Mouse (Mus musculus): ENCODE measurements at regions not wholly inside any gene's neighbourhood (a gene's known extent, or its start where the extent isn't known, plus 50 kb on each side); places are given as distances from the start of the nearest gene placed in this dataset.
A peak's percentile ranks its signal among the peaks of the same experiment; 100 is the strongest.

DNA sequence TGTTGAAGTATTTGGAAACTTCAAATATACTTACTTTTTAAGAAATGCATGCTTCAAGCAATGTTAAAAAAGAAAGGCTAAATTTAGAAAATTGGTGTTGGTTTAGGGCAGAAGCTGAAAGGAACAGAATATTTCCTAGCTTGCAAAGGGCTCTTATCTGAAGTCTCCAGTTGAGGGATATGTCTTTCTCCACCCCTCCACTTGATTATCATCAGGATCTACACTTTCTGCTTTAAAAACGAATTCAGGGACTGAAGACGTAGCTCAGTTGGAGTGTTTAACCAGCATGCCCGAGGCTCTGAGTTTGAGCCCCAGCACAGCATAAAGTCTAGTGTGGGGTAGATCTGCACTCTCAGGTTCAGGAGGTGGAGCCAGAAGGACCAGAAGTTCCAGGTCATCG lies 144.9 kb upstream of the Syt6 start:
- WGBS: 87% methylated on average over 4 of the region's 4 CpGs
- Histone ChIP-seq H3K4me3 (no peak overlapping the region), H3K36me3 (ENCODE audit: poor library complexity, severe bottlenecking) (no peaks in the 10 kb centered on the region), H3K9me3 (replicated peaks) (no peaks in the 10 kb centered on the region), H3K27ac (no peak overlapping the region), H3K27me3 (no peaks in the 10 kb centered on the region), H3K4me2 (no peak overlapping the region), H3K4me1 (no peaks in the 10 kb centered on the region), H3K9ac (no peak overlapping the region)
- no peak for ATAC-seq

- Histone ChIP-seq H3K9me3 (replicated peaks) (no peaks in the 10 kb centered on the region), H3K27me3 (no peaks in the 10 kb centered on the region), H3K9ac (no peak overlapping the region), H3K27ac (no peak overlapping the region), H3K4me2 (no peak overlapping the region), H3K4me1 (no peaks in the 10 kb centered on the region), H3K36me3 (ENCODE audit: poor library complexity, severe bottlenecking) (no peaks in the 10 kb centered on the region), H3K4me3 (no peak overlapping the region)
- ATAC-seq: no peak
- WGBS: 52% methylated on average over 5 of the region's 5 CpGs
These were observed 142.8 kb upstream of the Syt6 start for GRCm38 (mm10) chr3:103432254-103432653.

GRCm38 (mm10) chr3:103436902-103437603 lies 138.0 kb upstream of the Syt6 start:
- Histone ChIP-seq H3K9ac (no peak overlapping the region), H3K36me3 (ENCODE audit: poor library complexity, severe bottlenecking) (no peaks in the 10 kb centered on the region), H3K27ac (no peak overlapping the region), H3K4me2 (no peak overlapping the region), H3K4me3 (no peak overlapping the region), H3K27me3 (no peaks in the 10 kb centered on the region), H3K4me1 (no peaks in the 10 kb centered on the region), H3K9me3 (replicated peaks) (no peaks in the 10 kb centered on the region)
- WGBS: 91% methylated on average over 9 of the region's 9 CpGs
- no peak for ATAC-seq

DNA sequence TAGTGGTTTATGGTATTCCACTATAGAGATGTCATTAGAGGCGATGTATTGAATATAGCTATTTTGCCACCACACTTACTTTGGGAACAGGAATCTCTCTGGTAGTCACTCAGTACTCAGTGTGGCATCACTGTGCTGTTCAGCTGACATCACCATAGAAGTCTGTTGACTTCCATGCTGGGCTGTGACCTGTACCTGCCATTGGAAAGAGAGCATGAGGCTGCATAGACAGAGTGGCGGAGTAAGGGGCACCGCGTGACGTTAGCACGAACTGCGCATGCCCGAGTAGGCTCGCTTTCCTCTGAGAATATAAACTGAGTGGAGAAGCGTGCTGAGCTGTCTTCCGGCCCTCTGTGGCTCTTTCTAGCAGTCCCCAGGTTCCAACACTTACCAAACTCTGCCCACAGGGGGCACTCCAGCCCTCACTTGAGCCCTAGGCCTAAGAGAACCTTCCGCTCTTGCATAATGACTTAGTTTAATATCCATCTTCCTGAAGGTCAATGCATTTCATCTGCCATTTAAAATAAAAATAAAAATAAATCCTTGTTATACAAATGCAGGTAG lies 136.2 kb upstream of the Syt6 start:
- Histone ChIP-seq H3K4me1 (no peaks in the 10 kb centered on the region), H3K4me2 (no peak overlapping the region)
- peak; percentile 55 for ATAC-seq

DNA sequence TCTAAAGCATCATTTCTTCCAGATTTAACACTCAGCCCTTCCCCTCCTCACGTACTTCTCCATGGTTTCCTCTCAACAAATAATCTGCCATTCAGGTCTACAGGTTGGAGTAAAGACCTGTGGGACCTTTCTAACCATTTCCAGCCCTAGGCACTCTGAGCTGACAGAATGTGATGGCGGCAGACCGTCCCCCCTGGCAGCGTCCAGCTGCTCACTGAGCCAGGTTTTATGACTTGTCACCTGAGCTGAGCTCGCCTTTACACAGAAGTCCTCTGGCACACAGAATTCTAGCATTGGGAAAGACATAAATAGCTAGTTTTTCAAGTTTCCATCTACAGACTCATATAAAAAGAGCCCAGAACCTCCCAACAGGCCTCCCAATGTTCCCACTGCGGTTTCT lies 131.8 kb upstream of the Syt6 start:
- no peak overlapping the region for H3K9ac ChIP-seq
- 88% methylated on average over 6 of the region's 6 CpGs for WGBS
- no peak for ATAC-seq

More for the DNA sequence above, 136.2 kb upstream of the Syt6 start:
- Histone ChIP-seq H3K9ac (no peak overlapping the region), H3K27ac (no peak overlapping the region), H3K36me3 (ENCODE audit: poor library complexity, severe bottlenecking) (no peaks in the 10 kb centered on the region), H3K9me3 (replicated peaks) (no peaks in the 10 kb centered on the region), H3K27me3 (no peaks in the 10 kb centered on the region), H3K4me3 (no peak overlapping the region)
- 40% methylated on average over 12 of the region's 12 CpGs for WGBS

GRCm38 (mm10) chr3:103445852-103446251 lies 129.2 kb upstream of the Syt6 start:
- H3K4me2 ChIP-seq: no peak overlapping the region
- H3K36me3 ChIP-seq (ENCODE audit: poor library complexity, severe bottlenecking): no peaks in the 10 kb centered on the region
- ATAC-seq: no peak
- no peaks in the 10 kb centered on the region for H3K4me1 ChIP-seq
- WGBS: 93% methylated on average over 8 of the region's 8 CpGs
- H3K9me3 ChIP-seq (replicated peaks): no peaks in the 10 kb centered on the region
- no peak overlapping the region for H3K4me3 ChIP-seq
- no peak overlapping the region for H3K27ac ChIP-seq
- H3K9ac ChIP-seq: no peak overlapping the region
- no peaks in the 10 kb centered on the region for H3K27me3 ChIP-seq

More for the DNA sequence above, 131.8 kb upstream of the Syt6 start:
- no peaks in the 10 kb centered on the region for H3K4me1 ChIP-seq
- H3K4me3 ChIP-seq: no peak overlapping the region
- H3K9me3 ChIP-seq (replicated peaks): no peaks in the 10 kb centered on the region
- H3K36me3 ChIP-seq (ENCODE audit: poor library complexity, severe bottlenecking): no peaks in the 10 kb centered on the region
- no peaks in the 10 kb centered on the region for H3K27me3 ChIP-seq
- H3K4me2 ChIP-seq: no peak overlapping the region
- no peak overlapping the region for H3K27ac ChIP-seq

- Histone ChIP-seq H3K4me1 (no peaks in the 10 kb centered on the region), H3K4me3 (no peak overlapping the region), H3K4me2 (no peak overlapping the region), H3K9ac (no peak overlapping the region), H3K27me3 (no peaks in the 10 kb centered on the region), H3K36me3 (ENCODE audit: poor library complexity, severe bottlenecking) (no peaks in the 10 kb centered on the region), H3K9me3 (replicated peaks) (no peaks in the 10 kb centered on the region), H3K27ac (no peak overlapping the region)
- no peak for ATAC-seq
- 72% methylated on average over 7 of the region's 7 CpGs for WGBS
These were observed 125.2 kb upstream of the Syt6 start for GRCm38 (mm10) chr3:103449851-103450250.

DNA sequence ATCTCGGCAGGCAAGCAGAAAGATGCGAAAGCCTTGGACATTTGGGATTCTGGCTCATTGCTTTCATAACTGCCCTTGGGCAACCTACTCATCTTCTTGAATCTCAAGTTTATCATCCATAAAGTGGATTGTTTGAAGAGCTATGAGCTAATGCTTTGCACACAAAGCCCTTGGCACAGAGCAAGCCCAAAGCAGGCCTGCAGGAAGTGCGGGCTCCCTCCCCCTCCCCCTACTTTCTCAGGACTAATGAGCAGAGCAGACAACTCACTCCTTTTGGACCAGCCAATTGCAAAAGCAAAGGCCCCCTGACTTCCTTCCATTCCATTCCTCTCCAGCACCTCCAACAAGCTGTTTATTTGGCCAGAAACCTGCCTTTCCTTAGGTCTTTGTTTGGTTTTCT lies 123.1 kb upstream of the Syt6 start:
- ATAC-seq: no peak
- Histone ChIP-seq H3K9ac (no peak overlapping the region), H3K27ac (no peak overlapping the region), H3K36me3 (ENCODE audit: poor library complexity, severe bottlenecking) (no peaks in the 10 kb centered on the region), H3K4me1 (no peaks in the 10 kb centered on the region), H3K27me3 (no peaks in the 10 kb centered on the region), H3K4me2 (no peak overlapping the region), H3K9me3 (replicated peaks) (no peaks in the 10 kb centered on the region), H3K4me3 (no peak overlapping the region)
- 78% methylated on average over 3 of the region's 3 CpGs for WGBS

GRCm38 (mm10) chr3:103463760-103464159 lies 111.3 kb upstream of the Syt6 start:
- 20% methylated on average over 4 of the region's 4 CpGs for WGBS
- H3K27ac ChIP-seq: no peak overlapping the region
- H3K9me3 ChIP-seq (replicated peaks): no peaks in the 10 kb centered on the region; the same call in 1 of the 2 replicates
- H3K27me3 ChIP-seq: 0 out of 2 replicates have a peak, but pooled peaks cover 5% of the 10 kb centered on the region
- H3K9ac ChIP-seq: no peak overlapping the region
- no peak overlapping the region for H3K4me2 ChIP-seq
- peaks cover 35% of the 10 kb centered on the region for H3K4me1 ChIP-seq
- no peaks in the 10 kb centered on the region for H3K36me3 ChIP-seq (ENCODE audit: poor library complexity, severe bottlenecking)
- peak; percentile 70 for ATAC-seq
- H3K4me3 ChIP-seq: no peak overlapping the region

- ATAC-seq: peak; percentile 37; the same call in 1 of the 2 replicates
These were observed 110.8 kb upstream of the Syt6 start for GRCm38 (mm10) chr3:103464181-103464580.

GRCm38 (mm10) chr3:103464729-103465128 lies 110.3 kb upstream of the Syt6 start:
- Histone ChIP-seq H3K4me1 (peaks cover 35% of the 10 kb centered on the region), H3K4me3 (no peak overlapping the region), H3K9ac (no peak overlapping the region), H3K36me3 (ENCODE audit: poor library complexity, severe bottlenecking) (no peaks in the 10 kb centered on the region), H3K4me2 (no peak overlapping the region), H3K9me3 (replicated peaks) (no peaks in the 10 kb centered on the region; the same call in 1 of the 2 replicates), H3K27ac (no peak overlapping the region), H3K27me3 (0 out of 2 replicates have a peak, but pooled peaks cover 5% of the 10 kb centered on the region)
- 50% methylated on average over 4 of the region's 4 CpGs for WGBS
- ATAC-seq: no peak

More at GRCm38 (mm10) chr3:103464181-103464580, 110.8 kb upstream of the Syt6 start:
- Histone ChIP-seq H3K9me3 (replicated peaks) (no peaks in the 10 kb centered on the region; the same call in 1 of the 2 replicates), H3K4me2 (no peak overlapping the region), H3K4me1 (peaks cover 35% of the 10 kb centered on the region), H3K36me3 (ENCODE audit: poor library complexity, severe bottlenecking) (no peaks in the 10 kb centered on the region), H3K4me3 (no peak overlapping the region), H3K27ac (no peak overlapping the region), H3K27me3 (0 out of 2 replicates have a peak, but pooled peaks cover 5% of the 10 kb centered on the region), H3K9ac (no peak overlapping the region)
- 42% methylated on average over 5 of the region's 5 CpGs for WGBS

- H3K27ac ChIP-seq: no peak overlapping the region
- H3K4me2 ChIP-seq: no peak overlapping the region
- H3K9me3 ChIP-seq (replicated peaks): no peaks in the 10 kb centered on the region; the same call in 1 of the 2 replicates
- no peak overlapping the region for H3K4me3 ChIP-seq
- ATAC-seq: no peak
- no peaks in the 10 kb centered on the region for H3K36me3 ChIP-seq (ENCODE audit: poor library complexity, severe bottlenecking)
- 88% methylated on average over 7 of the region's 7 CpGs for WGBS
- no peak overlapping the region for H3K9ac ChIP-seq
- H3K4me1 ChIP-seq: peaks cover 35% of the 10 kb centered on the region
- 0 out of 2 replicates have a peak, but pooled peaks cover 5% of the 10 kb centered on the region for H3K27me3 ChIP-seq
These were observed 109.8 kb upstream of the Syt6 start for GRCm38 (mm10) chr3:103465132-103465690.
